Mouse (Mus musculus) heart, postnatal 0 days (tissue): ENCODE measurements around the gene Clba1. TPM values are rescaled to one million over a fixed set of nuclear protein-coding genes. Genes with fewer than 3 reads are reported as not detected.

Experiments used
- ATAC-seq: fragments of 200-750 bp; cut with Nextera tagmentation; 2 replicates; pipeline ENCODE4 v1.8.0; 2017; ENCODE audit warnings: low read depth, moderate number of reproducible peaks, moderate library complexity; ENCODE audit not compliant: insufficient read depth
- DNase-seq: peaks from one replicate; pipeline ENCODE4 v3.0.0-alpha.2; 2016; ENCODE audit warnings: low spot score
- H3K27ac ChIP-seq: fragments of 300-500 bp; sonication (generic); 2 replicates; pipeline ENCODE4 v1.5.1; 2014; ENCODE audit warnings: low read depth, mild to moderate bottlenecking
- H3K27me3 ChIP-seq: fragments of 300-500 bp; sonication (generic); 2 replicates; pipeline ENCODE4 v1.6.1; 2014; ENCODE audit warnings: low read length, mixed read lengths; ENCODE audit not compliant: control insufficient read depth, insufficient read depth
- H3K36me3 ChIP-seq: fragments of 300-500 bp; sonication (generic); replicated peaks from 2 replicates; pipeline ENCODE4 v1.6.1; 2014; ENCODE audit warnings: low read length, mixed read lengths; ENCODE audit not compliant: control insufficient read depth, insufficient read depth
- H3K4me1 ChIP-seq: fragments of 300-500 bp; sonication (generic); 2 replicates; pipeline ENCODE4 v1.6.1; 2014; ENCODE audit warnings: antibody characterized with exemption; ENCODE audit not compliant: control insufficient read depth, insufficient read depth
- H3K4me2 ChIP-seq: fragments of 300-500 bp; sonication (generic); 2 replicates; pipeline ENCODE4 v1.6.1; 2014; ENCODE audit warnings: low read depth, mild to moderate bottlenecking, low read length, moderate library complexity
- H3K4me3 ChIP-seq: fragments of 300-500 bp; sonication (generic); 2 replicates; pipeline ENCODE4 v1.5.1; 2014; ENCODE audit warnings: low read depth, low read length
- H3K9ac ChIP-seq: fragments of 300-500 bp; sonication (generic); replicated peaks from 2 replicates; pipeline ENCODE4 v1.6.1; 2014; ENCODE audit warnings: low read depth, low read length, mixed read lengths
- H3K9me3 ChIP-seq: fragments of 300-500 bp; sonication (generic); replicated peaks from 2 replicates; pipeline ENCODE4 v1.6.1; 2016; ENCODE audit warnings: low read length; ENCODE audit not compliant: control insufficient read depth
- CTCF ChIP-seq: IDR thresholded peaks from 2 replicates; pipeline ENCODE4 v1.5.1; 2016; ENCODE audit warnings: antibody characterized with exemption, control low read depth, low read depth
- EP300 ChIP-seq: IDR thresholded peaks from 2 replicates; pipeline ENCODE4 v1.6.1; 2016; ENCODE audit warnings: antibody characterized with exemption, low read depth
- WGBS: fragments of 180-500 bp; shearing (Covaris S2); extraction: QIAGEN DNeasy Blood & Tissue Kit; methylation state at CpG from one replicate; pipeline ENCODE4 v1.1.7; 2014; 5-methylcytosine and 5-hydroxymethylcytosine counted together
- polyA plus RNA-seq: library from polyadenylated mRNA; unstranded; fragments of >200 nt; fragmentation: Nextera tagmentation; extraction: Ambion mirVana; gene quantifications from 2 replicates; pipeline ENCODE4 v1.2.1, GENCODE M21; 2015
- total RNA-seq: library from RNA; depleted of rRNA; stranded (reverse); fragments of >200 nt; gene quantifications from 2 replicates; pipeline ENCODE4 v1.2.3, GENCODE M21; 2014; ENCODE audit warnings: low replicate concordance

The Clba1 gene
- total and polyA plus RNA-seq, 2 experiments from 2014 or later = 8.2 to 9.4 TPM

GRCm38 (mm10) chr12:112769031-112769430, 39.7 kb upstream of the Clba1 start:
- no peak overlapping the region for H3K9ac ChIP-seq
- H3K4me2 ChIP-seq = no peak overlapping the region
- no peak overlapping the region for H3K4me3 ChIP-seq
- TF ChIP-seq CTCF (no peak), EP300 (no peak)
- DNase-seq (no peak), ATAC-seq (no peak)
- no peaks in the 10 kb centered on the region; the same call in 1 of the 2 replicates for H3K27me3 ChIP-seq
- H3K36me3 ChIP-seq = no peaks in the 10 kb centered on the region
- H3K4me1 ChIP-seq = no peaks in the 10 kb centered on the region
- 69% methylated on average over 6 of the region's 6 CpGs for WGBS
- no peaks in the 10 kb centered on the region for H3K9me3 ChIP-seq
- no peak overlapping the region for H3K27ac ChIP-seq

GRCm38 (mm10) chr12:112769751-112770150, 39.0 kb upstream of the Clba1 start:
- H3K4me3 ChIP-seq = no peak overlapping the region
- TF ChIP-seq EP300 = no peak
- no peak for TF ChIP-seq CTCF
- WGBS = 68% methylated on average over 2 of the region's 2 CpGs
- H3K27ac ChIP-seq = no peak overlapping the region
- DNase-seq (no peak), ATAC-seq (no peak)
- no peak overlapping the region for H3K4me2 ChIP-seq
- H3K9me3 ChIP-seq = no peaks in the 10 kb centered on the region
- H3K36me3 ChIP-seq = no peaks in the 10 kb centered on the region
- H3K9ac ChIP-seq = no peak overlapping the region
- H3K27me3 ChIP-seq = no peaks in the 10 kb centered on the region; the same call in 1 of the 2 replicates
- H3K4me1 ChIP-seq = no peaks in the 10 kb centered on the region

- H3K4me3 ChIP-seq = no peak overlapping the region
- TF ChIP-seq EP300 = no peak
- no peak for TF ChIP-seq CTCF
- H3K4me2 ChIP-seq = no peak overlapping the region
- no peaks in the 10 kb centered on the region for H3K4me1 ChIP-seq
- 74% methylated on average over 4 of the region's 4 CpGs for WGBS
- ATAC-seq = no peak
- no peak for DNase-seq
- no peak overlapping the region for H3K27ac ChIP-seq
- H3K36me3 ChIP-seq = no peaks in the 10 kb centered on the region
- no peak overlapping the region for H3K9ac ChIP-seq
- H3K27me3 ChIP-seq = no peaks in the 10 kb centered on the region; the same call in 1 of the 2 replicates
- H3K9me3 ChIP-seq = 0 out of 2 replicates have a peak, but pooled peaks cover 2% of the 10 kb centered on the region
Measured at GRCm38 (mm10) chr12:112770396-112770795, 38.3 kb upstream of the Clba1 start.

GRCm38 (mm10) chr12:112772306-112772705, 36.4 kb upstream of the Clba1 start:
- DNase-seq (no peak), ATAC-seq (no peak)
- 91% methylated on average over 14 of the region's 14 CpGs for WGBS

DNA sequence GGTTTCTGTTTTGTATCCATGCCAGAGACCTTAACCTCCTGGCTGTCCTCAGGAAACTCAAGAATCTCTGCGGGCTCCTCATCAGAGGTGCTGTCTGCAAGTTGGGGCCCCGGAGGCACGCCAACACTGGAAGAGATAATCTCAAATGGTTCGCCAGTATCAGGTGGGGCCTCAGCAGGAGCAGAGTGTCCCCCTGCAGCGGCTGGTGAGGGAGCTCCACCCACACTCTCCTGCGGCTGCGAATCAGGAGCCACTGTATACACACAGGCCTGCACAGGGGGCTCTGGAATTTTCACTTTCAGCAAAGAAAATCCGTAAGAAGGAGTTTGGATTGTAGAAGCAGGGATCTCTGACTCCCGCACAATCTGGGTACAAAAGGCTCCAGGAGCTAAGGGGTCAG, 35.4 kb upstream of the Clba1 start:
- H3K4me3 ChIP-seq = no peak overlapping the region
- 0 out of 2 replicates have a peak, but pooled peaks cover 6% of the 10 kb centered on the region for H3K9me3 ChIP-seq
- TF ChIP-seq CTCF = no peak
- TF ChIP-seq EP300 = no peak
- no peaks in the 10 kb centered on the region for H3K36me3 ChIP-seq
- H3K4me1 ChIP-seq = no peaks in the 10 kb centered on the region
- no peaks in the 10 kb centered on the region; the same call in 1 of the 2 replicates for H3K27me3 ChIP-seq
- DNase-seq (no peak), ATAC-seq (no peak)
- H3K27ac ChIP-seq = no peak overlapping the region
- no peak overlapping the region for H3K9ac ChIP-seq
- peak overlapping the region; percentile 26; the same call in 1 of the 2 replicates for H3K4me2 ChIP-seq
- 17% methylated on average over 9 of the region's 9 CpGs for WGBS

More at GRCm38 (mm10) chr12:112772306-112772705, 36.4 kb upstream of the Clba1 start:
- TF ChIP-seq CTCF (no peak), EP300 (no peak)
- H3K4me1 ChIP-seq = no peaks in the 10 kb centered on the region
- H3K9ac ChIP-seq = no peak overlapping the region
- no peak overlapping the region for H3K4me3 ChIP-seq
- no peak overlapping the region for H3K4me2 ChIP-seq
- H3K27me3 ChIP-seq = no peaks in the 10 kb centered on the region; the same call in 1 of the 2 replicates
- H3K9me3 ChIP-seq = 0 out of 2 replicates have a peak, but pooled peaks cover 6% of the 10 kb centered on the region
- H3K27ac ChIP-seq = no peak overlapping the region
- H3K36me3 ChIP-seq = no peaks in the 10 kb centered on the region

DNA sequence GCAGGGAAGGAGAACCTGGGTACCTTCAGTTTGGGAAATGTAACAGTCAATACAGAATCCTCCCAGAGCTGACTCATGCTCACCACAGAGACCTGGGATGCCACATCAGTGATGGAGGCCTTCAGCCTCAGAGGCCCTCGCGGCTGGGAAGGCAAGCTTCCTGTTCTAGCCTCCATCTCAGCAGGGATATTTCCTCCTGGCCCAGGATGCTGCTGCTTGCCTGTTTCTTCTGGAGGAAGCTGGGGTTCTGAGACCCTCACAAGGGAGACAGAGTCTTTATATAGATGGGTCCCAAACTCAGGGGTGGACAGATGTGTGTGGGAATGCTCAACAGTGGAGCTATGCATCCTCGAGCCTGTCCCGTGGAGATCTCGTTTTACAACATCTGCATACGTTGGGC, 34.7 kb upstream of the Clba1 start:
- Histone ChIP-seq H3K4me3 (no peak overlapping the region), H3K4me1 (no peaks in the 10 kb centered on the region), H3K9ac (no peak overlapping the region), H3K27ac (no peak overlapping the region), H3K36me3 (no peaks in the 10 kb centered on the region), H3K4me2 (no peak overlapping the region), H3K27me3 (no peaks in the 10 kb centered on the region; the same call in 1 of the 2 replicates), H3K9me3 (0 out of 2 replicates have a peak, but pooled peaks cover 6% of the 10 kb centered on the region)
- DNase-seq (no peak), ATAC-seq (no peak)
- 71% methylated on average over 6 of the region's 6 CpGs for WGBS
- no peak for TF ChIP-seq CTCF
- no peak for TF ChIP-seq EP300
